Mouse (Mus musculus) small intestine, adult 2 months (tissue): ENCODE measurements around the gene Lmbr1l.

Source experiments
- CTCF ChIP-seq: fragments of 200-500 bp; IDR thresholded peaks from 2 replicates; pipeline ENCODE4 v1.5.1; 2012; ENCODE audit warnings: low read depth, mild to moderate bottlenecking, control low read depth, inconsistent platforms, low read length, moderate library complexity, mixed read lengths; ENCODE audit not compliant: insufficient replicate concordance, insufficient read length; ENCODE audit errors: extremely low read depth
- POLR2A ChIP-seq: fragments of 200-500 bp; IDR thresholded peaks from 2 replicates; pipeline ENCODE4 v1.6.1; 2012; ENCODE audit warnings: low read depth, mild to moderate bottlenecking, control low read depth, inconsistent platforms, low read length, moderate library complexity

GRCm38 (mm10) chr15:98933833-98934216 is 15.8 kb upstream of the Lmbr1l start:
- TF ChIP-seq CTCF (no peak), POLR2A (no peak)
